Mouse (Mus musculus) ovary, postnatal 10 days (tissue): ENCODE results near the gene Oprm1.
"Not testable (repeated sequence)": the region's sequence is repeated elsewhere in the genome, so short reads cannot be mapped to it uniquely, and the experiment has no call there.

Source experiments
- DNase-seq: peaks from one replicate; pipeline ENCODE4 v3.0.0; 2022; ENCODE audit warnings: low spot score

Gene Oprm1

DNA sequence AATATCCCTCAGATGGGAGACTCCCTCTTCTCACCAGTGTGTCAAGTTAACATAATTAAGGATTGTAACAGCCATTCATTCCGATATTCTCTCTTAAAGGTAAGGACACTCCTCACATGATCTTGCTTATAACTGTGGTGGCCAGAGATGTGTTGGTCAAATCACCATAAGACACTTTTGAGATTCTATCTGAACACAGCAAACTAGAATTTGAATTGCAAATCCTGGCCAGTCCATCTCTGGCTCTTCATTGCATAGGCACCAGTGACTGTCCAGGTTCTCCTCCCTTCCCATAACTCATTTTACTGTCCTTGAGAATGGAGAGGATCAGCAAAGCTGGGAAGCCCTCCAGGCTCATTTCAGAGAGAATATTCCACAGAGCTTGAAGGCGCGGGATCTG is at the start of gene Oprm1:
Gene Oprm1 (plus strand): TSS at position 301 of the 400 bp plus-strand sequence.
- no peak for DNase-seq

DNA sequence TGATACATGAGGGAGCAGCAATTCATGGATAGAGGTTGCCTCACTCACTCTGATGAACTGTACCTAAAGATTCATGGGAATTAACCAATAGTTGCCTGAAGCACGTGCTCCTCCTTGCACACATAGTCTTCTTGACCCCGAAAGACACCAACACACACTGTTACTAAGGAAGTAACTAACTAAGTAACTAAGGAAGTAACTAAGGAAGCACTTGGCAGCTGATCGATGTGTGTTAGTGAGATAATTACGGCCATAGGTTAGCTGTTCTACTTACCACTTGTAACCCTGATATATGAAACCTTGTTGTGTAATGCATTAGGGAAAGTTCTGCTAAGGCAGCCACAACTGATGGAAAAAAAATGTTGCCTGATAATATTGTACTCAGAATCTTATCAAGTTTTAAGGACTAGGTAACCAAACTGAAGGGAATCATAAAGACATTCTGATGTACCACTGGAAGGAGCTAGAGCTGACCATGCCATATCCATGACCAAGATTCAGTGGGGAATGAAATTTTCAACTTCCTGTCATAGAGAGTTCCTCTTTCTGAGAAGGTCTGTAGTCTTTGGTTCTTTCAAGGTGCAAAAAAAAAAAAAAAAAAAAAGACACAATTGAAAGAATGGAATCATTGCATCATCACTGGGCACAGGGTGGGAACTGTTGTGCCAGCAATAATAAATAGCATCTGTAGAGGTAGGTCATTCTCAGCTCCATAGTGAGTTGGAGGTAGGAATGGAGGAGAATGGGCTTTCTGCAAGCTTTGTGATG is 40.9 kb upstream of the Oprm1 start:
- DNase-seq, result no peak

DNA sequence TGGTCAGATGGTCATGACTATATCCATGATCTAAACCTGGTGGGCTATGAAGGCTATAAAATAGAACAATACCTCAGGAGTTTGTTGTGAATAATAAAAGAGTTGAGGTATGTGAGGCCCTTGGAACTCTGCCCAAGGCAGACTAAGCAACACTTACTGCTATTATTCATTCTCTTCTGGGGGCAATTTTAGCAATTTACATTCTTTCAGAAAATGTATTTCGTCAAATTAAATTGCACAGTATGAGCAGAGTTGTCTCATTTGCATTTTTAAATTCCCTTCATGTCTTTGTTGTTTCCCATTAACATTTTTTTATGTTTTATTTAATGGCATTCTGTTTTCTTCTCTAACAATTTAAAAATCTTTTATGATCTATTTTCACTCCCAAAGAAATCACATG is 34.5 kb upstream of the Oprm1 start:
- DNase-seq, result no peak

GRCm38 (mm10) chr10:6728469-6728868 is 29.8 kb upstream of the Oprm1 start:
- no peak for DNase-seq

GRCm38 (mm10) chr10:6753375-6753774 is 4.9 kb upstream of the Oprm1 start:
- DNase-seq, result no peak

DNA sequence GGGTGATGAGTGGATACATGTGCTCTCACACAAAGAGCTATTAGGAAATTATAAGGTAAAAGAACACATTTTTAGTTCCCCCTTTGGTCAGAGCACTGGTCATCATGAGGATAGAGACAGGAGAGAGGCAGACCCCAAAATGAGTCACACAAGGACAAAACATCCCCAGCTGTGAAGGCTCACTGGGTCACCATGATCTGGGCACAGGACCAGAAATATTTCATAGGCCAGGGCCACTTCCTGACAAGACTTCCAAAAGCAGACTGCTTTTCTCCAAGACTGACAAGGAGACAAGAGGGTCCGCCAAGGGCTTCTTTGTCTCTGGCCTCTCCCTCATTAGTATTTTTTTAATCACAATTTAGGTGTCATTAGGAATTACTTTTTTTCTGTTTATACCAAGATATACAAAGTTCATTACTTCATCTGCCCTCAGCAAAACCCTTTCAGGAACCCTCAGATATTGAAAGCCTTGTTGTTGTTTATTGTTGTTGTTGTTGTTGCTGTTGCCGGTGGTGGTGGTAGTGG is 3.0 kb downstream of the Oprm1 start, which contains the start of gene Gm10945:
Gene Gm10945 (minus strand): TSS at position 475 of the 525 bp plus-strand sequence.
- no peak for DNase-seq

DNA sequence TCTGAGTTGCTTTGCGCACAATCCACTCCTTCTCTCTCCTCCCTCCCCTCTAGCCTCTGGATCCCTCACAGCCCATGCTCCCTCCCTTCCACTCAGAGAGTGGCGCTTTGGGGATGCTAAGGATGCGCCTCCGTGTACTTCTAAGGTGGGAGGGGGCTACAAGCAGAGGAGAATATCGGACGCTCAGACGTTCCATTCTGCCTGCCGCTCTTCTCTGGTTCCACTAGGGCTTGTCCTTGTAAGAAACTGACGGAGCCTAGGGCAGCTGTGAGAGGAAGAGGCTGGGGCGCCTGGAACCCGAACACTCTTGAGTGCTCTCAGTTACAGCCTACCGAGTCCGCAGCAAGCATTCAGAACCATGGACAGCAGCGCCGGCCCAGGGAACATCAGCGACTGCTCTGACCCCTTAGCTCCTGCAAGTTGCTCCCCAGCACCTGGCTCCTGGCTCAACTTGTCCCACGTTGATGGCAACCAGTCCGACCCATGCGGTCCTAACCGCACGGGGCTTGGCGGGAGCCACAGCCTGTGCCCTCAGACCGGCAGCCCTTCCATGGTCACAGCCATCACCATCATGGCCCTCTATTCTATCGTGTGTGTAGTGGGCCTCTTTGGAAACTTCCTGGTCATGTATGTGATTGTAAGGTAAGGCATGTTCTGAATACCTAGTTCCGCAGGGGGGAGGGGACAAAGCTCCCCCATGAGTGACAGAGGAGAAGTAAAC is 30.4 kb downstream of the Oprm1 start:
- DNase-seq, result peak; percentile 31

DNA sequence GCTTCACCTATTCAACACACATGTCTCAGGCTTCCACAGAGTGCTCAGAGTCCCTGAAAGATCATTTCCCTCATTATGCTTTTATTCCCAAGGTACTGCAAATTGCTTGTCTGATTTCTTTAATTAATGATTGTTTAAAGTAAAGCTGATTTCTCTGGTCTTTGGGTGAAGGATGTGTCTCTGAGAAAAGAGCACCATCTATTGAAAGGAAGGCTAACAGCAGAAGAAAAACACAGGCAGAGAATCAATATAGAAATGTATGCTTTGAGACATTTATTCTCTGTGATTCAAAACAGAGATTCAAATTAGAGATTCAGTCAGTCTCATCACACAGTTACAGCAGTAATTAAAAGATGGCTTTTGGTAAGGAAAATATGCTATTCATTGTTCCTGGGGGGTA is 31.9 kb downstream of the Oprm1 start:
- no peak for DNase-seq

DNA sequence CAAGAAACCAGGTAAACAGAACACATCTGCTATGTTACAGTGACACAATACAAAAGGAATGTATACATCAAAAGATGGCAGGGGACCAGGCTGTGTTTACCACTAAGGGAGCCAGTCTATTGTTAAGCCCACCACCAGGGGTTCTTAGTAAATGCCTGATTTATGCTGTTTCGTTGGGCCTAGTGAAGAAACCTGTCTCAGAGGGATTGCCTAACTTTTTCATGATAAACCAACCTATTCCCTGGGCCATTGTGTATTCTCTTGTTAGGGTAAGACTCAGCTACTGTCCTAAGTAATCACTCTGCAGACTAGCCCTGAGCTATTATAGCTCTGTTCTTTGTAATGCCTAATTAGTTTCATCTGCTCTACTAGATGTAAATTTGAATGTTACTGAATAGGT is 62.3 kb downstream of the Oprm1 start:
- no peak for DNase-seq

DNA sequence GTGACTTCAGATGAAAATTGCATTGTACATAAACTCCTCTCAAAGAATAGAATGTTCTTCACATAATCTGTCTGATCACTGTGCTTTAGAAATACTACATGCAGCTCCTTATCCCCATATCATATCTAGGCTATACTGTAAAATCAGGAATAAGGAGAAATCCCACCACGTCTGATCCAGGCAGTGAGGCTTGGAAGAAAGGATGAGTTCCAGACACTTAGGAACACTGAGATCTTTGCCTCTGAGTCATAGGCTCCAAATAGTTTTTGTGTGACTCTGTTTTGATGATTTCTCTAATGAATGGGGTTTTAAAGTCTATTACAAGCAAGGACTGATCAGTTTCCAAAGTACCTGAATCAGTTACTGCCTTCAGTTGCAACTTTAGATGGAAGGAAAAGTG is 83.9 kb downstream of the Oprm1 start:
- no peak for DNase-seq

DNA sequence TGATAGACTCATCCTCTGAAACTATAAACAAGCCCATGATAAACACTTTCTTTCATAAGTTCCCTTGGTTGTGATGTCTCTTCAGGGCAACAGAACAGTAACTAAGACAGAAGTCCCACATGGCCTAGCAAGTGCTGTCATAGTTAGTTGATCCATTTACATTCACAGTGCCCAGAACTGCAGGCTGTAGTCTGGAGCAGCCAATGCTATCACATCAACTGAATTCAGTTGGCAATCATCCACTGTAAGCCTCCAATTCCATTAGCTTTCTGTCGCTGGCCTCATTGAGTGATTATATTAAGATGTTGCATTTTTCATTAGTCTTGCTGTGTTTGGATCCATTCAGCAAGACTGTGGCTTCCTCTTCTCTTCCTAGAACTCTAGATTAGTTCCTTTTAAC is 88.0 kb downstream of the Oprm1 start:
- no peak for DNase-seq

DNA sequence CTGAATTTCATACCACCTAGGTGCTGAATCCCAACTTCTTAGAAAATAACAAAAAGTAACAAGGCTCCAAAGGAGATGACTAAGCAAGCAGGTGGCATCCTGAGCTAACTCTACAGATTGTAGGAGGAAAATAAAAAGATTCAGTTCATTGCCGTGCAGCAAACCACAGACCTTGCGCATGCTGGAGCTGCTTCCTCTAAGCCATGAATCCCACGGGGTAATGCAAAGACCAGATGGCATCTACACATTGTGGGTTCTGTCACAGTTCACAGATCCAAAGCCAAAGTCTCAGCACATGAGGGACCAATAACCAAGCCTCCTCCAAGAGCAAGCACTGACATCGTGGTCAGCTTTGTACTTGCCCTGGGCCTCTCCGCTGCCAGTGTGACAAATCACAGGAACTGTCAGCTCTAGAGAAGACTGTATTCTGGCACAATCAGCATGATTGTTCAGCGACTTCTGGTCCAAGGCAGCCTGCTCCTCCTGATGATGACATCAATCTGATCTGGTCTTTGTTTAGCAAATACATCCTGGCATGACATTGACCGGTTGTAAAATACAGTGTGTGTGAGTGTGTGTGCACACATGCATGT is 90.0 kb downstream of the Oprm1 start:
- DNase-seq, result no peak

- DNase-seq, result no peak
Observed at GRCm38 (mm10) chr10:6848834-6849233, 90.5 kb downstream of the Oprm1 start.

GRCm38 (mm10) chr10:6855812-6856211 is 97.5 kb downstream of the Oprm1 start:
- no peak for DNase-seq

DNA sequence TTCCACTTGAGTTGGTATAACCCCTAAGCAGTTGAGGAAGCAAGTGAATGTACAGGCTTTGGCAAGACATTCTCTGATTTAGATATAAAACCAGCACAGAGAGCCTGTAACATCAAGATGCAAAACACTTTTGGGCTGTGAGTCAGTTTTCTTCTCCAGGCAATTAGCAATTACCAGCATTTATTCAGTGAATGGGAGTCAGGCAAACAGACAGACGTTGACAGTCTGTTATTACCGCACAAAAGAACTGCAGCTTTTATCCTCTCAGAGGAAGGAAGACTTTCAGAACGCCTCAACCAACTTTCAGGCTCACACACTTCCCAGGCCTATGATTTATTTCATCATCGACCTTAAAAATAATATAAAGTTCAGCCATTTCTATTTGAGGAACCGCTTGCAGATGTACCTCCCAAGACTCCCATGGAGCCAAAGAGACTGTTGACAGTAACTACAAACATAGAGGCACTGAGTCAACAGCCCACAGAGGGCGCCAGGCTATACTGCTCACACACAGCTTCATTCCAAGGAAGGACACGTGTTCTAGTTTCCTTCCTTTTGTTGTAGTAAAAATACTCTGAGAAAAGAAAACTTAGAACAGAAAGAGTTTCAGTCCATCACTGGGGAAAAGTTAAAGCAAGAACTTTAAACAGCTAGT is 113.2 kb downstream of the Oprm1 start:
- no peak for DNase-seq

DNA sequence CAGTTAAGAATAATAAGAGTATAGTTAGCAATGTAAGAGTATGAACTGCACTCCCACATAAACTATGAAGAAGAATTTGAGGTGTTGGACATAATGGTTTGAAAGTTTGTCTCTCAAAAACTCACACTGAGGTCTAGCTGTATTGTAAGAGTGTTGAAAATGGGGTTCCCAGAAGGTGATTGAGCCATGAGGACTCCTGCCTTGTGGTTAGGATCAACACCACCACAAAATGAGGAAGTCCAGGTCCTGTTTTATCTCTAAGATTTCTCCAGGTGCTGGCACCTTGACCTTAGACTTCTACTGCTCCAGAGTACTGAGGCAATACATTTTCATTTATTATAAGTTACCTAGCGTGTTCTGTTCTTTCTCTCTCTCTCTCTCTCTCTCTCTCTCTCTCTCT is 115.6 kb downstream of the Oprm1 start:
- no peak for DNase-seq

- no peak for DNase-seq
Observed at GRCm38 (mm10) chr10:6878276-6878881, 120.1 kb downstream of the Oprm1 start.

- not testable (repeated sequence) for DNase-seq
Observed at GRCm38 (mm10) chr10:6882041-6882440, 123.7 kb downstream of the Oprm1 start.

DNA sequence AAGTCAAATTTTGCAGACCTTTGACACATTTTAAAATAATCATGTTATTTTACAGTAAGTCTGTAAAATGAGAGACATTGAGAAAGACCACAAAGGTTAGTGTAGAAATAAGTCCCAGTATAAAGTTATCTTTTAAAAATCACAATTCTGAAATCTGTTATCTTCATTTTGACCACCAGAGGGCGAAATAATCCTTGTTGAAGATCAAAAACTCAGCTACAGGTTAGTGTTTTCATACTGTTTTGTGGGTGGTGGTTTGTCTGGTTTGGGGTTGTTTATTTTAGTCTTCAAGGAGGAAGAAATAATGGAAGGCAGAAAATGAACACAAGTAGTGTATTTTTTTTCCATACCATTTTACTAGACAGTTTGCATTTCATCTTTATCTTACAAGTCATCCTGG is 127.2 kb downstream of the Oprm1 start:
- DNase-seq, result no peak

DNA sequence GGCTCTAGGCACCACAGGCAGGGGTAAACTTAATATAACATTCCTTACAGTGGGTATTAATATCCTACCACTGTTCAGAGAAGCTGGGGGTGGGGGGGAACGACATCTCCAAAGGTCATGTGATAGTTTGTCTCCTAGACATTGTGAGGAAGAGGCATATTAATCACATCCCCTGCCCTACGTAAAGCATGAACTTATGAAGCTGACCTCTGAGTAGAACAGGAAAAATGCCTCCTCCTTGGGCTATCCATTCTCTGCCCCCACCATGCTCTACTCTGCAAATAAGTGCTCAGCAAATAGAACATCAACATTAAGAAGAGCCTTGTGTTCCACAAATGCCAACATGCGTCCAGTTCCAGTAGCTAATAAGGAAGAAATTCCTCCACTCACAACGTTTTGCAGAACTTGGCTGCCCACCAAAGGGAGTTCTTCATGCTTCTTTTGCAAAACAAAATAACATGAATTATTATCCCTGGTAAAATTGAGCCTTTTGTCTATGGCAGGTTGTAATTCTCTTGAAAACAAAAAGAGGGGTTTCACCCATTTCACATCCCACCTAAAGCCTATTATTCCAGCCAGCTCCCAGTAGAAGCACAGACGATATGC is 131.4 kb downstream of the Oprm1 start:
- DNase-seq, result peak; percentile 2

GRCm38 (mm10) chr10:6890348-6891009 is 132.2 kb downstream of the Oprm1 start:
- no peak for DNase-seq
